Mouse (Mus musculus): ENCODE results near the gene Nadk2.

Gene Nadk2

GRCm38 (mm10) chr15:9087895-9088682 is 17.0 kb downstream of the Nadk2 start:
- in situ Hi-C loops (cut with MboI; ENCODE audit: low sequenced_read_pairs), result no loop called here

- in situ Hi-C loops (cut with MboI; ENCODE audit: low sequenced_read_pairs), result no loop called here
These were observed 17.6 kb downstream of the Nadk2 start for GRCm38 (mm10) chr15:9088683-9089072.

- in situ Hi-C loops (cut with MboI; ENCODE audit: low sequenced_read_pairs), result no loop called here
These were observed 18.2 kb downstream of the Nadk2 start for GRCm38 (mm10) chr15:9089136-9089720.

- in situ Hi-C loops (cut with MboI; ENCODE audit: low sequenced_read_pairs), result no loop called here
These were observed 19.6 kb downstream of the Nadk2 start for GRCm38 (mm10) chr15:9090662-9091061.

- in situ Hi-C loops (cut with MboI; ENCODE audit: low sequenced_read_pairs), result no loop called here
These were observed 22.7 kb downstream of the Nadk2 start for GRCm38 (mm10) chr15:9093598-9094365.

GRCm38 (mm10) chr15:9094366-9094750 is 23.3 kb downstream of the Nadk2 start:
- in situ Hi-C loops (cut with MboI; ENCODE audit: low sequenced_read_pairs), result no loop called here

- in situ Hi-C loops (cut with MboI; ENCODE audit: low sequenced_read_pairs), result no loop called here
These were observed 25.8 kb downstream of the Nadk2 start for GRCm38 (mm10) chr15:9096865-9097264.

GRCm38 (mm10) chr15:9100446-9101077 is 29.5 kb downstream of the Nadk2 start:
- in situ Hi-C loops (cut with MboI; ENCODE audit: low sequenced_read_pairs), result no loop called here

- in situ Hi-C loops (cut with MboI; ENCODE audit: low sequenced_read_pairs), result no loop called here
These were observed 35.4 kb downstream of the Nadk2 start for GRCm38 (mm10) chr15:9106303-9107074.

GRCm38 (mm10) chr15:9110526-9111347 is 39.7 kb downstream of the Nadk2 start:
- in situ Hi-C loops (cut with MboI; ENCODE audit: low sequenced_read_pairs), result no loop called here

GRCm38 (mm10) chr15:9111648-9112047 is 40.6 kb downstream of the Nadk2 start:
- in situ Hi-C loops (cut with MboI; ENCODE audit: low sequenced_read_pairs), result no loop called here

GRCm38 (mm10) chr15:9113556-9113955 is 42.5 kb downstream of the Nadk2 start:
- in situ Hi-C loops (cut with MboI; ENCODE audit: low sequenced_read_pairs), result no loop called here

GRCm38 (mm10) chr15:9114131-9114530 is 43.1 kb downstream of the Nadk2 start:
- in situ Hi-C loops (cut with MboI; ENCODE audit: low sequenced_read_pairs), result no loop called here

- in situ Hi-C loops (cut with MboI; ENCODE audit: low sequenced_read_pairs), result no loop called here
These were observed 43.5 kb downstream of the Nadk2 start for GRCm38 (mm10) chr15:9114599-9114998.

GRCm38 (mm10) chr15:9118852-9119251 is 47.8 kb downstream of the Nadk2 start:
- in situ Hi-C loops (cut with MboI; ENCODE audit: low sequenced_read_pairs), result no loop called here

- in situ Hi-C loops (cut with MboI; ENCODE audit: low sequenced_read_pairs), result no loop called here
These were observed 49.0 kb downstream of the Nadk2 start for GRCm38 (mm10) chr15:9120081-9120480.

- in situ Hi-C loops (cut with MboI; ENCODE audit: low sequenced_read_pairs), result no loop called here
These were observed 51.9 kb downstream of the Nadk2 start for GRCm38 (mm10) chr15:9122989-9123388.

GRCm38 (mm10) chr15:9124856-9125255 is 53.8 kb downstream of the Nadk2 start:
- in situ Hi-C loops (cut with MboI; ENCODE audit: low sequenced_read_pairs), result no loop called here

GRCm38 (mm10) chr15:9127051-9127791 is 56.2 kb downstream of the Nadk2 start:
- in situ Hi-C loops (cut with MboI; ENCODE audit: low sequenced_read_pairs), result no loop called here

Measured in CH12F3 (cell line).